Mouse (Mus musculus): ENCODE measurements around the gene Fpr1.
"Not testable (repeated sequence)": the region's sequence is repeated elsewhere in the genome, so short reads cannot be mapped to it uniquely, and the experiment has no call there.

Fpr1 gene

GRCm38 (mm10) chr17:17883840-17884239, at the start of gene Fpr1:
Gene Fpr1, minus strand, starts transcription at chr17:17883940.
- no peak for DNase-seq (ENCODE audit: low spot score)

- no peak for DNase-seq (ENCODE audit: low spot score)
Observed at GRCm38 (mm10) chr17:17917782-17918181, 34.0 kb upstream of the Fpr1 start.

GRCm38 (mm10) chr17:17917376-17917775, 33.6 kb upstream of the Fpr1 start:
- no peak for DNase-seq (ENCODE audit: low spot score)

- DNase-seq (ENCODE audit: low spot score): not testable (repeated sequence)
Observed at GRCm38 (mm10) chr17:17912618-17913017, 28.9 kb upstream of the Fpr1 start.

- peak; percentile 69 for DNase-seq (ENCODE audit: low spot score)
Observed at GRCm38 (mm10) chr17:17909636-17910421, 26.1 kb upstream of the Fpr1 start.

GRCm38 (mm10) chr17:17900768-17901167, 17.0 kb upstream of the Fpr1 start:
- DNase-seq (ENCODE audit: low spot score): no peak

- DNase-seq (ENCODE audit: low spot score): no peak
Observed at GRCm38 (mm10) chr17:17899268-17899667, 15.5 kb upstream of the Fpr1 start.

GRCm38 (mm10) chr17:17896039-17896438, 12.3 kb upstream of the Fpr1 start:
- DNase-seq (ENCODE audit: low spot score): peak; percentile 27

- no peak for DNase-seq (ENCODE audit: low spot score)
Observed at GRCm38 (mm10) chr17:17889732-17890425, 6.1 kb upstream of the Fpr1 start.

GRCm38 (mm10) chr17:17887774-17888248, 4.1 kb upstream of the Fpr1 start, which contains the start of the genes Fpr2 and Fpr3:
Gene Fpr2, plus strand, starts transcription at chr17:17887824.
Gene Fpr3, plus strand, starts transcription at chr17:17887852.
- DNase-seq (ENCODE audit: low spot score): no peak

GRCm38 (mm10) chr17:17882672-17883071, 1.1 kb downstream of the Fpr1 start:
- DNase-seq (ENCODE audit: low spot score): no peak

- no peak for DNase-seq (ENCODE audit: low spot score)
Observed at GRCm38 (mm10) chr17:17879347-17879746, 4.4 kb downstream of the Fpr1 start.

- DNase-seq (ENCODE audit: low spot score): no peak
Observed at GRCm38 (mm10) chr17:17871697-17872096, 12.0 kb downstream of the Fpr1 start.

- no peak for DNase-seq (ENCODE audit: low spot score)
Observed at GRCm38 (mm10) chr17:17870892-17871550, 12.7 kb downstream of the Fpr1 start.

- DNase-seq (ENCODE audit: low spot score): no peak
Observed at GRCm38 (mm10) chr17:17866801-17867469, 16.8 kb downstream of the Fpr1 start.

- no peak for DNase-seq (ENCODE audit: low spot score)
Observed at GRCm38 (mm10) chr17:17865168-17865567, 18.6 kb downstream of the Fpr1 start.

GRCm38 (mm10) chr17:17862360-17862759, 21.4 kb downstream of the Fpr1 start:
- DNase-seq (ENCODE audit: low spot score): no peak

- no peak for DNase-seq (ENCODE audit: low spot score)
Observed at GRCm38 (mm10) chr17:17860110-17860509, 23.6 kb downstream of the Fpr1 start.

GRCm38 (mm10) chr17:17857446-17857845, 26.3 kb downstream of the Fpr1 start:
- DNase-seq (ENCODE audit: low spot score): no peak

GRCm38 (mm10) chr17:17856612-17857011, 27.1 kb downstream of the Fpr1 start:
- DNase-seq (ENCODE audit: low spot score): no peak

- DNase-seq (ENCODE audit: low spot score): no peak
Observed at GRCm38 (mm10) chr17:17855064-17855838, 28.5 kb downstream of the Fpr1 start, which contains the start of gene Has1. Gene Has1, minus strand, starts transcription at chr17:17855205.

Data from urinary bladder, postnatal 25 days (tissue).